Mouse (Mus musculus): Measurements from ENCODE around the gene Ilf3.

DNA sequence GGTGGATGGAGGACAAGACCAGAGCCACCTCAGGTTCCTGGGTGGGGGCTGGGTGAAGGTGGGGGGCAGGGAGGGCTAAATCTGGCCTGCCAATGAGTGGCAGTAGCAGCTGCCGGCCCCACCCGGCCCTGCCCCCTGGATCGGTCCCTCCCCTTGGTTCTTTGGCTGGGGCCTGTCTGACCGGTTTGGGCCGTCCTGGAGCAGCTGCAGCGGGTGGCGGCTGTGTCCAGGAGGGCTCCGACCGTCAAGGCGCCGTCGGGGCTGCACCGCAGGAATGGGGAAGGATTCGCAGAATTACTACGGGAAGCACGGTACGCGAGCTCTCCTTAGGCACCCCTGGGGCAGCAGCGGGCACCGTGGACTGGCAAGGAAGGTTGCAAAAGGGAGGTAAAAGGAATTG, 30.0 kb upstream of the Ilf3 start:
- no peak for TF ChIP-seq CTCF (IDR thresholded peaks at IDR 0.05; ENCODE audit: extremely low read depth, insufficient read depth, low read length)
- TF ChIP-seq POLR2A (IDR thresholded peaks at IDR 0.05; ENCODE audit: extremely low read depth, insufficient read depth, low read length): no peak
